Mouse (Mus musculus) stomach, postnatal 0 days (tissue): ENCODE results near the gene Krt31.

Source experiments
- CTCF ChIP-seq: IDR thresholded peaks from 2 replicates; pipeline ENCODE4 v1.5.1; 2016; ENCODE audit warnings: antibody characterized with exemption, low read depth, mild to moderate bottlenecking, moderate library complexity
- EP300 ChIP-seq: optimal IDR thresholded peaks from 2 replicates; pipeline ENCODE3; 2016; ENCODE audit warnings: antibody characterized with exemption

- TF ChIP-seq CTCF (no peak), EP300 (no peak)
These were observed 42.0 kb downstream of the Krt31 start for GRCm38 (mm10) chr11:100008336-100008735.
